Mouse (Mus musculus) lung, postnatal 0 days (tissue): ENCODE results near the gene Vmn1r40.

Experiments used
- CTCF ChIP-seq: IDR thresholded peaks from 2 replicates; pipeline ENCODE4 v1.5.1; 2016; ENCODE audit warnings: antibody characterized with exemption, mild to moderate bottlenecking
- EP300 ChIP-seq: IDR thresholded peaks from 2 replicates; pipeline ENCODE4 v1.6.1; 2016; ENCODE audit warnings: antibody characterized with exemption, mild to moderate bottlenecking, control low read depth

- TF ChIP-seq CTCF (no peak), EP300 (no peak)
Measured at GRCm38 (mm10) chr6:89662521-89662920, 44.8 kb upstream of the Vmn1r40 start.
